Mouse (Mus musculus) liver, embryonic 12.5 days (tissue): ENCODE results near the gene Lhfp. TPM values are rescaled to one million over a fixed set of nuclear protein-coding genes. Genes with fewer than 3 reads are reported as not detected.

Source experiments
- ATAC-seq: fragments of 200-750 bp; cut with Nextera tagmentation; 2 replicates; pipeline ENCODE4 v1.8.0; 2017; ENCODE audit warnings: moderate number of reproducible peaks, mild to moderate bottlenecking, moderate library complexity
- H3K27ac ChIP-seq: fragments of 300-500 bp; sonication (generic); 2 replicates; pipeline ENCODE4 v1.5.1; 2016; ENCODE audit warnings: mild to moderate bottlenecking
- H3K27me3 ChIP-seq: fragments of 300-500 bp; sonication (generic); replicated peaks from 2 replicates; pipeline ENCODE4 v1.6.1; 2016; ENCODE audit warnings: mild to moderate bottlenecking, moderate library complexity
- H3K36me3 ChIP-seq: fragments of 300-500 bp; sonication (generic); 2 replicates; pipeline ENCODE4 v1.6.1; 2016; ENCODE audit warnings: mild to moderate bottlenecking, moderate library complexity
- H3K4me1 ChIP-seq: fragments of 300-500 bp; sonication (generic); 2 replicates; pipeline ENCODE4 v1.6.1; 2016
- H3K4me2 ChIP-seq: fragments of 300-500 bp; sonication (generic); 2 replicates; pipeline ENCODE4 v1.6.1; 2016; ENCODE audit warnings: mild to moderate bottlenecking, moderate library complexity
- H3K4me3 ChIP-seq: fragments of 300-500 bp; sonication (generic); 2 replicates; pipeline ENCODE4 v1.5.1; 2016; ENCODE audit warnings: mild to moderate bottlenecking, moderate library complexity
- H3K9ac ChIP-seq: fragments of 300-500 bp; sonication (generic); 2 replicates; pipeline ENCODE4 v1.6.1; 2016; ENCODE audit warnings: mild to moderate bottlenecking, moderate library complexity
- H3K9me3 ChIP-seq: fragments of 300-500 bp; sonication (generic); replicated peaks from 2 replicates; pipeline ENCODE4 v1.6.1; 2016; ENCODE audit warnings: mild to moderate bottlenecking, moderate library complexity
- WGBS: fragments of 180-500 bp; shearing (Covaris S2); methylation state at CpG from one replicate; pipeline ENCODE4 v1.1.7; 2016; ENCODE audit not compliant: insufficient replicate concordance; 5-methylcytosine and 5-hydroxymethylcytosine counted together
- polyA plus RNA-seq: library from polyadenylated mRNA; unstranded; fragments of >200 nt; fragmentation: Nextera tagmentation; extraction: Ambion mirVana; gene quantifications from 2 replicates; pipeline ENCODE4 v1.2.1, GENCODE M21; 2016

The Lhfp gene
- polyA plus RNA-seq, 1 experiment from 2014 or later, result 6.3 TPM

GRCm38 (mm10) chr3:53074761-53075160 is 33.4 kb downstream of the Lhfp start:
- H3K9me3 ChIP-seq, result no peaks in the 10 kb centered on the region
- 74% methylated on average over 3 of the region's 3 CpGs for WGBS
- no peak for ATAC-seq
- H3K4me1 ChIP-seq, result no peaks in the 10 kb centered on the region
- H3K4me2 ChIP-seq, result no peak overlapping the region
- H3K27me3 ChIP-seq, result no peaks in the 10 kb centered on the region
- H3K4me3 ChIP-seq, result no peak overlapping the region
- H3K36me3 ChIP-seq, result no peaks in the 10 kb centered on the region
- H3K9ac ChIP-seq, result no peak overlapping the region
- no peak overlapping the region for H3K27ac ChIP-seq

GRCm38 (mm10) chr3:53080286-53080685 is 39.0 kb downstream of the Lhfp start:
- Histone ChIP-seq H3K4me3 (no peak overlapping the region), H3K36me3 (no peaks in the 10 kb centered on the region), H3K9me3 (no peaks in the 10 kb centered on the region), H3K27ac (no peak overlapping the region), H3K9ac (no peak overlapping the region), H3K27me3 (no peaks in the 10 kb centered on the region), H3K4me2 (no peak overlapping the region), H3K4me1 (no peaks in the 10 kb centered on the region)
- no peak for ATAC-seq
- WGBS, result 83% methylated on average over 6 of the region's 6 CpGs

GRCm38 (mm10) chr3:53080710-53081109 is 39.4 kb downstream of the Lhfp start:
- no peaks in the 10 kb centered on the region for H3K9me3 ChIP-seq
- no peak overlapping the region for H3K4me3 ChIP-seq
- WGBS, result 81% methylated on average over 8 of the region's 8 CpGs
- no peaks in the 10 kb centered on the region for H3K4me1 ChIP-seq
- no peak overlapping the region for H3K27ac ChIP-seq
- no peaks in the 10 kb centered on the region for H3K36me3 ChIP-seq
- no peaks in the 10 kb centered on the region for H3K27me3 ChIP-seq
- no peak overlapping the region for H3K4me2 ChIP-seq
- no peak for ATAC-seq
- no peak overlapping the region for H3K9ac ChIP-seq

- H3K4me3 ChIP-seq, result no peak overlapping the region
- no peak for ATAC-seq
- H3K9ac ChIP-seq, result no peak overlapping the region
- no peaks in the 10 kb centered on the region for H3K9me3 ChIP-seq
- no peaks in the 10 kb centered on the region for H3K27me3 ChIP-seq
- 68% methylated on average over 5 of the region's 5 CpGs for WGBS
- H3K36me3 ChIP-seq, result no peaks in the 10 kb centered on the region
- H3K4me2 ChIP-seq, result no peak overlapping the region
- H3K4me1 ChIP-seq, result no peaks in the 10 kb centered on the region
- no peak overlapping the region for H3K27ac ChIP-seq
These were observed 42.4 kb downstream of the Lhfp start for GRCm38 (mm10) chr3:53083717-53084116.

- Histone ChIP-seq H3K4me3 (no peak overlapping the region), H3K4me2 (no peak overlapping the region), H3K9me3 (no peaks in the 10 kb centered on the region), H3K36me3 (no peaks in the 10 kb centered on the region), H3K4me1 (no peaks in the 10 kb centered on the region), H3K9ac (no peak overlapping the region), H3K27ac (no peak overlapping the region), H3K27me3 (no peaks in the 10 kb centered on the region)
- no peak for ATAC-seq
- whole genome bisulfite sequencing, result 73% methylated on average over 8 of the region's 8 CpGs
These were observed 43.5 kb downstream of the Lhfp start for GRCm38 (mm10) chr3:53084806-53085205.

GRCm38 (mm10) chr3:53086481-53087155 is 45.3 kb downstream of the Lhfp start:
- 62% methylated on average over 7 of the region's 7 CpGs for WGBS
- H3K27ac ChIP-seq, result no peak overlapping the region

GRCm38 (mm10) chr3:53087156-53087805 is 46.0 kb downstream of the Lhfp start:
- WGBS, result 60% methylated on average over 8 of the region's 8 CpGs
- Histone ChIP-seq H3K9ac (no peak overlapping the region), H3K36me3 (no peaks in the 10 kb centered on the region), H3K27me3 (no peaks in the 10 kb centered on the region), H3K27ac (no peak overlapping the region), H3K4me2 (no peak overlapping the region), H3K9me3 (no peaks in the 10 kb centered on the region), H3K4me3 (no peak overlapping the region), H3K4me1 (no peaks in the 10 kb centered on the region)
- ATAC-seq, result no peak

More at GRCm38 (mm10) chr3:53086481-53087155, 45.3 kb downstream of the Lhfp start:
- no peaks in the 10 kb centered on the region for H3K27me3 ChIP-seq
- H3K4me3 ChIP-seq, result no peak overlapping the region
- no peak overlapping the region for H3K9ac ChIP-seq
- no peaks in the 10 kb centered on the region for H3K4me1 ChIP-seq
- H3K9me3 ChIP-seq, result no peaks in the 10 kb centered on the region
- no peak for ATAC-seq
- no peaks in the 10 kb centered on the region for H3K36me3 ChIP-seq
- H3K4me2 ChIP-seq, result no peak overlapping the region

GRCm38 (mm10) chr3:53089921-53090320 is 48.6 kb downstream of the Lhfp start:
- Histone ChIP-seq H3K4me3 (no peak overlapping the region), H3K27ac (no peak overlapping the region), H3K36me3 (no peaks in the 10 kb centered on the region), H3K9ac (no peak overlapping the region), H3K27me3 (no peaks in the 10 kb centered on the region), H3K4me1 (no peaks in the 10 kb centered on the region), H3K4me2 (no peak overlapping the region), H3K9me3 (no peaks in the 10 kb centered on the region)
- no peak for ATAC-seq
- WGBS, result 65% methylated on average over 2 of the region's 2 CpGs

- H3K27ac ChIP-seq, result no peak overlapping the region
- H3K4me2 ChIP-seq, result no peak overlapping the region
- ATAC-seq, result no peak
- WGBS, result 74% methylated on average over 3 of the region's 3 CpGs
- H3K4me3 ChIP-seq, result no peak overlapping the region
- no peaks in the 10 kb centered on the region for H3K27me3 ChIP-seq
- no peaks in the 10 kb centered on the region for H3K36me3 ChIP-seq
- H3K9me3 ChIP-seq, result no peaks in the 10 kb centered on the region
- H3K4me1 ChIP-seq, result no peaks in the 10 kb centered on the region
- no peak overlapping the region for H3K9ac ChIP-seq
These were observed 58.9 kb downstream of the Lhfp start for GRCm38 (mm10) chr3:53100210-53100609.

GRCm38 (mm10) chr3:53100803-53101202 is 59.5 kb downstream of the Lhfp start:
- Histone ChIP-seq H3K36me3 (no peaks in the 10 kb centered on the region), H3K4me2 (no peak overlapping the region), H3K27me3 (no peaks in the 10 kb centered on the region), H3K4me3 (no peak overlapping the region), H3K9me3 (no peaks in the 10 kb centered on the region), H3K27ac (no peak overlapping the region), H3K4me1 (no peaks in the 10 kb centered on the region), H3K9ac (no peak overlapping the region)
- 67% methylated on average over 6 of the region's 6 CpGs for WGBS
- ATAC-seq, result no peak

GRCm38 (mm10) chr3:53101711-53102110 is 60.4 kb downstream of the Lhfp start:
- no peak overlapping the region for H3K4me2 ChIP-seq
- no peak overlapping the region for H3K9ac ChIP-seq
- H3K4me1 ChIP-seq, result no peaks in the 10 kb centered on the region
- no peaks in the 10 kb centered on the region for H3K9me3 ChIP-seq
- no peak overlapping the region for H3K27ac ChIP-seq
- H3K4me3 ChIP-seq, result no peak overlapping the region
- no peaks in the 10 kb centered on the region for H3K36me3 ChIP-seq
- no peak for ATAC-seq
- no peaks in the 10 kb centered on the region for H3K27me3 ChIP-seq
- 76% methylated on average over 6 of the region's 6 CpGs for WGBS

GRCm38 (mm10) chr3:53102131-53102756 is 60.9 kb downstream of the Lhfp start:
- Histone ChIP-seq H3K9ac (no peak overlapping the region), H3K4me1 (no peaks in the 10 kb centered on the region), H3K27me3 (no peaks in the 10 kb centered on the region), H3K27ac (no peak overlapping the region), H3K4me2 (no peak overlapping the region), H3K9me3 (no peaks in the 10 kb centered on the region), H3K4me3 (no peak overlapping the region), H3K36me3 (no peaks in the 10 kb centered on the region)
- ATAC-seq, result no peak
- 40% methylated on average over 5 of the region's 5 CpGs for whole genome bisulfite sequencing
